Mouse (Mus musculus): ENCODE results near the gene Ube2e1. TPM values are rescaled to one million over a fixed set of nuclear protein-coding genes. Genes with fewer than 3 reads are reported as not detected.
A peak's percentile ranks its signal among the peaks of the same experiment; 100 is the strongest.
"Not testable (repeated sequence)": the region's sequence is repeated elsewhere in the genome, so short reads cannot be mapped to it uniquely, and the experiment has no call there.

Gene Ube2e1
- polyA plus RNA-seq, 1 experiment from 2014 or later: 104 TPM

DNA sequence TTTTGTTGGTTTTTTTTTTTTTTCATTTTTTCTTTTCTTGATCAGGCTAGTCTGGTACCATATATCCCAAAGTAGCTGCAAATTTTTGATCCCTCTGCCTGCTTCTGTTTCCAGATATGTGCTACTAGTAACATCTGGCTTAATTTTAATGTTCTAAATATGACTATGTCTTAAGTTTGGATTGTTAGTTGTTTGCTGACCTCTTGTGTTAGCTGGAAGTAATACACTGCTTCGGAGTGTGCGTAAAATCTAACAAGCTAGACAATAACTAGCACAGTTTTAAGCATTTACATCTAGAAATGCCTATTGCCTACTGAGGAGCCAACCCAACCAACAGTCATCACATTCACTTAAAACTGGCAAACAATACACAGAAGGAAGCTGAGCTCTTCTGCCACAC lies 47.1 kb downstream of the Ube2e1 start:
- Histone ChIP-seq H3K9ac (ENCODE audit: low read length) (no peak overlapping the region), H3K36me3 (ENCODE audit: control insufficient read depth, insufficient read depth, low read length) (peaks cover 3% of the 10 kb centered on the region; the same call in 1 of the 2 replicates), H3K9me3 (ENCODE audit: control insufficient read depth, low read length) (no peaks in the 10 kb centered on the region), H3K4me2 (replicated peaks; ENCODE audit: low read depth) (no peak overlapping the region), H3K4me1 (replicated peaks; ENCODE audit: control insufficient read depth, insufficient read depth) (no peaks in the 10 kb centered on the region), H3K4me3 (ENCODE audit: low read depth, low read length) (no peak overlapping the region), H3K27me3 (ENCODE audit: control insufficient read depth, insufficient read depth, low read length) (no peaks in the 10 kb centered on the region), H3K27ac (replicated peaks) (no peak overlapping the region)
- WGBS: 78% methylated on average over 2 of the region's 2 CpGs
- DNase-seq (ENCODE audit: low spot score): no peak
- no peak for ATAC-seq (ENCODE audit: low FRiP score, low TSS enrichment)
- no peak for TF ChIP-seq EP300 (optimal IDR thresholded peaks at IDR 0.05)
- TF ChIP-seq CTCF (IDR thresholded peaks at IDR 0.05; ENCODE audit: low read depth): peak; percentile 74

GRCm38 (mm10) chr14:18280375-18280774 lies 51.3 kb downstream of the Ube2e1 start:
- ATAC-seq (ENCODE audit: low FRiP score, low TSS enrichment): no peak
- DNase-seq (ENCODE audit: low spot score): no peak
- Histone ChIP-seq H3K4me3 (ENCODE audit: low read depth, low read length) (no peak overlapping the region), H3K27me3 (ENCODE audit: control insufficient read depth, insufficient read depth, low read length) (no peaks in the 10 kb centered on the region), H3K9me3 (ENCODE audit: control insufficient read depth, low read length) (no peaks in the 10 kb centered on the region), H3K4me2 (replicated peaks; ENCODE audit: low read depth) (no peak overlapping the region), H3K27ac (replicated peaks) (no peak overlapping the region), H3K4me1 (replicated peaks; ENCODE audit: control insufficient read depth, insufficient read depth) (no peaks in the 10 kb centered on the region), H3K36me3 (ENCODE audit: control insufficient read depth, insufficient read depth, low read length) (peaks cover 12% of the 10 kb centered on the region), H3K9ac (ENCODE audit: low read length) (no peak overlapping the region)
- no peak for TF ChIP-seq EP300 (optimal IDR thresholded peaks at IDR 0.05)
- 68% methylated on average over 5 of the region's 5 CpGs for WGBS

DNA sequence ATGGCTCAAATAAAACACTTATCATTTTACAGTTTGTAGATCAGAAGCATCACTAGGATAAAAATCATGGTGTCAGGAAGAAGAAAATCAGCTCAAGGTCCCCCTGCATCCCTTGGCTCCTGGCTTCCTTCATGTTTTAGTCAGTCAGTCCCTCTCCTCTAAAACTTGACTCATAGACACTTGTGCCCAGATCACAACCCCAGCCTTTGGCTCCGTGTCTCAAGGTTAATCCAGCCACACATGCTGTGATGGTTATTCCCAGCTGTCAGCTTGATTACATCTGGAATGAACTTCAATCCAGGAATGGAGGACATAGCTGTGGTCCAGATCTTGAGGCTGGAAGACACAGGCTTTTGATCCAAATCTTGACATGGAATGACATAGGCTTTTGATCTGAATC lies 57.1 kb downstream of the Ube2e1 start:
- DNase-seq (ENCODE audit: low spot score) (no peak), ATAC-seq (ENCODE audit: low FRiP score, low TSS enrichment) (no peak)
- TF ChIP-seq EP300 (optimal IDR thresholded peaks at IDR 0.05): no peak
- no peak for TF ChIP-seq CTCF (IDR thresholded peaks at IDR 0.05; ENCODE audit: low read depth)

GRCm38 (mm10) chr14:18271666-18272065 lies 60.0 kb downstream of the Ube2e1 start:
- ATAC-seq (ENCODE audit: low FRiP score, low TSS enrichment) (no peak), DNase-seq (ENCODE audit: low spot score) (peak; percentile 16)
- H3K4me2 ChIP-seq (replicated peaks; ENCODE audit: low read depth): peak overlapping the region; percentile 51
- no peaks in the 10 kb centered on the region for H3K4me1 ChIP-seq (replicated peaks; ENCODE audit: control insufficient read depth, insufficient read depth)
- H3K9ac ChIP-seq (ENCODE audit: low read length): peak overlapping the region; percentile 69; the same call in 1 of the 2 replicates
- H3K27me3 ChIP-seq (ENCODE audit: control insufficient read depth, insufficient read depth, low read length): no peaks in the 10 kb centered on the region
- WGBS: 1% methylated on average over 6 of the region's 7 CpGs
- H3K9me3 ChIP-seq (ENCODE audit: control insufficient read depth, low read length): no peaks in the 10 kb centered on the region
- no peaks in the 10 kb centered on the region for H3K36me3 ChIP-seq (ENCODE audit: control insufficient read depth, insufficient read depth, low read length)
- TF ChIP-seq EP300 (optimal IDR thresholded peaks at IDR 0.05) (no peak), CTCF (IDR thresholded peaks at IDR 0.05; ENCODE audit: low read depth) (no peak)
- H3K4me3 ChIP-seq (ENCODE audit: low read depth, low read length): peak overlapping the region; percentile 94
- H3K27ac ChIP-seq (replicated peaks): no peak overlapping the region; the same call in 1 of the 2 replicates

More for the DNA sequence above, 57.1 kb downstream of the Ube2e1 start:
- Histone ChIP-seq H3K9ac (ENCODE audit: low read length) (no peak overlapping the region), H3K36me3 (ENCODE audit: control insufficient read depth, insufficient read depth, low read length) (peaks cover 10% of the 10 kb centered on the region), H3K4me2 (replicated peaks; ENCODE audit: low read depth) (no peak overlapping the region), H3K4me3 (ENCODE audit: low read depth, low read length) (no peak overlapping the region), H3K9me3 (ENCODE audit: control insufficient read depth, low read length) (no peaks in the 10 kb centered on the region), H3K27me3 (ENCODE audit: control insufficient read depth, insufficient read depth, low read length) (no peaks in the 10 kb centered on the region), H3K4me1 (replicated peaks; ENCODE audit: control insufficient read depth, insufficient read depth) (no peaks in the 10 kb centered on the region), H3K27ac (replicated peaks) (no peak overlapping the region)
- WGBS: 61% methylated on average over 1 of the region's 1 CpGs

- no peak for TF ChIP-seq EP300 (optimal IDR thresholded peaks at IDR 0.05)
- TF ChIP-seq CTCF (IDR thresholded peaks at IDR 0.05; ENCODE audit: low read depth): no peak; the same call in 1 of the 2 replicates
- WGBS: 1% methylated on average over 70 of the region's 78 CpGs
- H3K4me1 ChIP-seq (replicated peaks; ENCODE audit: control insufficient read depth, insufficient read depth): no peaks in the 10 kb centered on the region
- H3K36me3 ChIP-seq (ENCODE audit: control insufficient read depth, insufficient read depth, low read length): no peaks in the 10 kb centered on the region
- DNase-seq (ENCODE audit: low spot score): peak; percentile 99
- peak within 1 kb of the TSS; percentile 90 for H3K27ac ChIP-seq (replicated peaks)
- peak within 1 kb of the TSS; percentile 94 for H3K4me3 ChIP-seq (ENCODE audit: low read depth, low read length)
- no peaks in the 10 kb centered on the region for H3K27me3 ChIP-seq (ENCODE audit: control insufficient read depth, insufficient read depth, low read length)
- peak within 1 kb of the TSS; percentile 63 for H3K4me2 ChIP-seq (replicated peaks; ENCODE audit: low read depth)
- peak within 1 kb of the TSS; percentile 98 for H3K9ac ChIP-seq (ENCODE audit: low read length)
- no peaks in the 10 kb centered on the region for H3K9me3 ChIP-seq (ENCODE audit: control insufficient read depth, low read length)
- peak; percentile 100 for ATAC-seq (ENCODE audit: low FRiP score, low TSS enrichment)
Observed at GRCm38 (mm10) chr14:18270529-18271441, 60.9 kb downstream of the Ube2e1 start, which contains the start of the genes Nkiras1 and Rpl15. Gene Nkiras1 (plus strand): TSS chr14:18271136. Gene Rpl15 (minus strand): TSS chr14:18271391.

DNA sequence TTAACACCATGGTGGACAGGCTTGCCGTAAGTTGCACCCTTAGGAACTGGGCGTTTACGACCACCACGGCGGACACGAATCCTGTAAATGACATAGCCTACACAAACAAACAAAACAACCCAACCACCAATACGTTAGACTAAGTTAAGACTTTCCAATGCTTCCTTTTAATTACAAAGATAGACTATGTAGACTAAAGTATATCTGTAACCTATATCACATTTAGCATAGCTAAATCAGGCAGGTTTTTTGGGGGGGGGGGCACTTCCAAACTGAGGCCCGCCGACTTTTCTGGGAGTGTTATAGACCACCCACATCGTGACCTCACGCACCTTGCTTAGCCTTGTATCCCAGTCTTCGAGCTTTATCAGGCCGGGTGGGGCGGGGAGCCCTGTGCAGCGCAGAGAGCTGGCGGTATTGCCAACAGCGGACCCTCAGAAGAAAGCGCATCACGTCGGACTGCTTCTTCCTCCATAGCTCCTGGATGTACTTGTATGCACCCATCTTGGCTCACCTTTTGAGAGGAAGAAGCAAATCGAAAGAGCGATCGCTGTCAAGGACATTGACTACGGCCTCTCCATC lies 61.6 kb downstream of the Ube2e1 start:
- H3K36me3 ChIP-seq (ENCODE audit: control insufficient read depth, insufficient read depth, low read length): not testable (repeated sequence)

More for the DNA sequence above, 61.6 kb downstream of the Ube2e1 start:
- peak overlapping the region; percentile 90 for H3K27ac ChIP-seq (replicated peaks)
- H3K9ac ChIP-seq (ENCODE audit: low read length): peak overlapping the region; percentile 98
- H3K4me2 ChIP-seq (replicated peaks; ENCODE audit: low read depth): peak overlapping the region; percentile 63
- H3K9me3 ChIP-seq (ENCODE audit: control insufficient read depth, low read length); H3K27me3 ChIP-seq (ENCODE audit: control insufficient read depth, insufficient read depth, low read length); H3K4me1 ChIP-seq (replicated peaks; ENCODE audit: control insufficient read depth, insufficient read depth); ATAC-seq (ENCODE audit: low FRiP score, low TSS enrichment): not testable (repeated sequence)
- peak; percentile 22 for DNase-seq (ENCODE audit: low spot score)
- WGBS: under 1% methylated on average over 19 of the region's 24 CpGs
- H3K4me3 ChIP-seq (ENCODE audit: low read depth, low read length): peak overlapping the region; percentile 94

Data from stomach, postnatal 0 days (tissue).